Mouse (Mus musculus): Measurements from ENCODE around the gene Rnf44.

GRCm38 (mm10) chr13:54687575-54688424 is 5.9 kb downstream of the Rnf44 start:
- no peak; the same call in 1 of the 2 replicates for TF ChIP-seq POLR2A (IDR thresholded peaks at IDR 0.05; ENCODE audit: extremely low read depth, insufficient read depth, low read length)
- TF ChIP-seq CTCF (IDR thresholded peaks at IDR 0.05; ENCODE audit: low read depth, low read length) = no peak
